Mouse (Mus musculus) hindbrain, embryonic 13.5 days (tissue): ENCODE measurements around the gene C1rl. TPM values are rescaled to one million over a fixed set of nuclear protein-coding genes. Genes with fewer than 3 reads are reported as not detected.
"Not testable (repeated sequence)": the region's sequence is repeated elsewhere in the genome, so short reads cannot be mapped to it uniquely, and the experiment has no call there.

ENCODE experiments used
- ATAC-seq: fragments of 200-750 bp; cut with Nextera tagmentation; 2 replicates; pipeline ENCODE4 v1.8.0; 2017; ENCODE audit warnings: moderate TSS enrichment; ENCODE audit not compliant: low FRiP score
- H3K27ac ChIP-seq: fragments of 300-500 bp; sonication (generic); 2 replicates; pipeline ENCODE4 v1.5.1; 2015; ENCODE audit warnings: inconsistent platforms, mild to moderate bottlenecking, moderate library complexity
- H3K27me3 ChIP-seq: fragments of 300-500 bp; sonication (generic); 2 replicates; pipeline ENCODE4 v1.6.1; 2015; ENCODE audit warnings: mild to moderate bottlenecking, inconsistent platforms
- H3K36me3 ChIP-seq: fragments of 300-500 bp; sonication (generic); 2 replicates; pipeline ENCODE4 v1.6.1; 2015; ENCODE audit warnings: mild to moderate bottlenecking, inconsistent platforms
- H3K4me1 ChIP-seq: fragments of 300-500 bp; sonication (generic); replicated peaks from 2 replicates; pipeline ENCODE4 v1.6.1; 2015; ENCODE audit warnings: inconsistent platforms
- H3K4me2 ChIP-seq: fragments of 300-500 bp; sonication (generic); 2 replicates; pipeline ENCODE4 v1.6.1; 2015; ENCODE audit warnings: inconsistent platforms, mild to moderate bottlenecking, moderate library complexity
- H3K4me3 ChIP-seq: fragments of 300-500 bp; sonication (generic); 2 replicates; pipeline ENCODE4 v1.5.1; 2015; ENCODE audit warnings: mild to moderate bottlenecking, inconsistent platforms
- H3K9ac ChIP-seq: fragments of 300-500 bp; sonication (generic); 2 replicates; pipeline ENCODE4 v1.6.1; 2015; ENCODE audit warnings: mild to moderate bottlenecking, inconsistent platforms
- H3K9me3 ChIP-seq: fragments of 300-500 bp; sonication (generic); 2 replicates; pipeline ENCODE4 v1.6.1; 2016; ENCODE audit warnings: inconsistent platforms
- WGBS: fragments of 180-500 bp; shearing (Covaris S2); methylation state at CpG from one replicate; pipeline ENCODE4 v1.1.7; 2015; 5-methylcytosine and 5-hydroxymethylcytosine counted together
- polyA plus RNA-seq: library from polyadenylated mRNA; unstranded; fragments of >200 nt; fragmentation: Nextera tagmentation; extraction: Ambion mirVana; gene quantifications from 2 replicates; pipeline ENCODE4 v1.2.1, GENCODE M21; 2015

C1rl gene
- polyA plus RNA-seq, 1 experiment from 2014 or later = 0.32 TPM

GRCm38 (mm10) chr6:124517733-124518132 lies 24.8 kb downstream of the C1rl start:
- H3K27ac ChIP-seq, ATAC-seq, H3K27me3 ChIP-seq, H3K9ac ChIP-seq, H3K4me3 ChIP-seq, H3K36me3 ChIP-seq, H3K4me2 ChIP-seq, H3K9me3 ChIP-seq, H3K4me1 ChIP-seq: not testable (repeated sequence)
- 90% methylated on average over 4 of the region's 4 CpGs for WGBS

GRCm38 (mm10) chr6:124522082-124522481 lies 29.2 kb downstream of the C1rl start:
- not testable (repeated sequence) for ATAC-seq, H3K27me3 ChIP-seq, H3K9ac ChIP-seq, H3K36me3 ChIP-seq, H3K4me2 ChIP-seq, H3K27ac ChIP-seq, H3K4me3 ChIP-seq, H3K9me3 ChIP-seq, H3K4me1 ChIP-seq
- 75% methylated on average over 7 of the region's 7 CpGs for WGBS

DNA sequence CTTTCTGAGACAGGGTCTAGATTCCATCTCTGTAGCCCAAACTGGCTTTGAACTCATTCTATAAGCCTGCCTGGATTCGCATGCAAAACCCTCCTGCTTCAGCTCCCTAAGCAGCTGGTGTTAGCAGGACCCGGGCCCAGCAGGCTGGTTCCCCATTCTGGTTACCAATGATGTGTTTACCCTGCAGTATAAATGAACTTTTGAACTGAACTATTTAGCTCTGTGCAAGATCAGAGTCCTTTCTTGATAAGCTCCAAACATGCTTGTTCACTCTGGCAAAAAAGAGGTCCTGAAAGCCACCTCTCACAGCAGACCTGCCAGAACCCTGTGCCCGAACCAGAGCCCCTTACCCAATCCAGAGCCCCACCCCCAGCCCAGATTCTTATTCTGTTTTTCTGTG lies 35.0 kb downstream of the C1rl start:
- Histone ChIP-seq H3K4me3 (no peak overlapping the region), H3K9me3 (no peaks in the 10 kb centered on the region), H3K4me2 (no peak overlapping the region), H3K27me3 (no peaks in the 10 kb centered on the region), H3K9ac (no peak overlapping the region), H3K4me1 (no peaks in the 10 kb centered on the region), H3K27ac (no peak overlapping the region), H3K36me3 (no peaks in the 10 kb centered on the region)
- 86% methylated on average over 3 of the region's 3 CpGs for WGBS
- no peak for ATAC-seq

DNA sequence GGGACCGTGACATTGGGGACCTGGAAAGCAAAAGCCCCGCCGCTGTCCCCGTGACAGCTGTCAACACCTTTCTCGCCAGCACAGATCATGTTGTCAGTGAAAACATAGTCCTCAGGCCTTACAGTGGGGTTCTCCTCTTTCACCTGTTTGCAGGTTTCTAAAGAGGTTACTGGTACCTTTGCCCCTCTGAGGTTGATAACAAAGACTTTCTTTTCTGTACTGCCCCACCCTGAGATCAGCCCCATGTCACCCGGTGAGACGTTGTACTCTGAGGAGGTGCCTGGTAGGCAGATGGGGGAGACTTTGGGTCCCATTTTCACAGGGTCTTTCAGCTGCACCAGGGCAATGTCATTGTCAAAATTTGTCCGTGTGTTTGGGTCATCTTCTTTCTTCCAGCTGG lies 38.2 kb downstream of the C1rl start:
- no peak for ATAC-seq
- no peaks in the 10 kb centered on the region for H3K27me3 ChIP-seq
- H3K27ac ChIP-seq = no peak overlapping the region
- 89% methylated on average over 8 of the region's 8 CpGs for WGBS
- H3K9ac ChIP-seq = no peak overlapping the region
- no peak overlapping the region for H3K4me3 ChIP-seq
- no peaks in the 10 kb centered on the region for H3K4me1 ChIP-seq
- H3K9me3 ChIP-seq = no peaks in the 10 kb centered on the region
- no peak overlapping the region for H3K4me2 ChIP-seq
- no peaks in the 10 kb centered on the region for H3K36me3 ChIP-seq

- WGBS = 80% methylated on average over 8 of the region's 8 CpGs
- not testable (repeated sequence) for H3K36me3 ChIP-seq, H3K27me3 ChIP-seq, H3K4me3 ChIP-seq, ATAC-seq, H3K9ac ChIP-seq, H3K4me2 ChIP-seq, H3K27ac ChIP-seq, H3K9me3 ChIP-seq, H3K4me1 ChIP-seq
These were observed 43.4 kb downstream of the C1rl start for GRCm38 (mm10) chr6:124536125-124536829.

- not testable (repeated sequence) for H3K4me1 ChIP-seq, ATAC-seq, H3K36me3 ChIP-seq, H3K27ac ChIP-seq, H3K9me3 ChIP-seq, H3K9ac ChIP-seq, H3K4me2 ChIP-seq, H3K27me3 ChIP-seq, H3K4me3 ChIP-seq
- WGBS = 88% methylated on average over 2 of the region's 2 CpGs
These were observed 48.3 kb downstream of the C1rl start for GRCm38 (mm10) chr6:124541176-124541575.

GRCm38 (mm10) chr6:124542284-124542683 lies 49.4 kb downstream of the C1rl start, which contains the start of gene C1s1:
Gene C1s1 (minus strand): TSS chr6:124542359.
- not testable (repeated sequence) for H3K4me1 ChIP-seq, ATAC-seq, H3K36me3 ChIP-seq, H3K9ac ChIP-seq, H3K27me3 ChIP-seq, H3K4me3 ChIP-seq, H3K9me3 ChIP-seq, H3K27ac ChIP-seq, H3K4me2 ChIP-seq
- 4% methylated on average over 1 of the region's 1 CpGs for WGBS

GRCm38 (mm10) chr6:124544466-124544865 lies 51.6 kb downstream of the C1rl start:
- Histone ChIP-seq H3K36me3 (no peaks in the 10 kb centered on the region), H3K27ac (no peak overlapping the region), H3K9ac (no peak overlapping the region), H3K4me2 (no peak overlapping the region), H3K4me1 (no peaks in the 10 kb centered on the region), H3K27me3 (no peaks in the 10 kb centered on the region), H3K4me3 (no peak overlapping the region), H3K9me3 (peaks cover 4% of the 10 kb centered on the region; the same call in 1 of the 2 replicates)
- 89% methylated on average over 6 of the region's 6 CpGs for WGBS
- ATAC-seq = no peak

- H3K9ac ChIP-seq = no peak overlapping the region
- H3K36me3 ChIP-seq = no peaks in the 10 kb centered on the region
- peaks cover 11% of the 10 kb centered on the region for H3K9me3 ChIP-seq
- WGBS = 78% methylated on average over 2 of the region's 2 CpGs
- H3K4me3 ChIP-seq = no peak overlapping the region
- no peak overlapping the region for H3K27ac ChIP-seq
- no peak overlapping the region for H3K4me2 ChIP-seq
- no peaks in the 10 kb centered on the region for H3K4me1 ChIP-seq
- no peak for ATAC-seq
- no peaks in the 10 kb centered on the region for H3K27me3 ChIP-seq
These were observed 52.5 kb downstream of the C1rl start for GRCm38 (mm10) chr6:124545425-124545824.

GRCm38 (mm10) chr6:124547979-124548378 lies 55.1 kb downstream of the C1rl start:
- H3K4me3 ChIP-seq, H3K9ac ChIP-seq, H3K36me3 ChIP-seq, H3K4me1 ChIP-seq, H3K27me3 ChIP-seq, ATAC-seq, H3K4me2 ChIP-seq, H3K27ac ChIP-seq: not testable (repeated sequence)
- H3K9me3 ChIP-seq = peaks cover 20% of the 10 kb centered on the region
- 98% methylated on average over 3 of the region's 3 CpGs for WGBS

GRCm38 (mm10) chr6:124549023-124549550 lies 56.2 kb downstream of the C1rl start:
- H3K4me3 ChIP-seq = no peak overlapping the region
- H3K27ac ChIP-seq = no peak overlapping the region
- H3K4me2 ChIP-seq = no peak overlapping the region
- H3K4me1 ChIP-seq = no peaks in the 10 kb centered on the region
- no peak overlapping the region for H3K9ac ChIP-seq
- ATAC-seq = no peak
- H3K27me3 ChIP-seq = no peaks in the 10 kb centered on the region
- H3K36me3 ChIP-seq = no peaks in the 10 kb centered on the region
- H3K9me3 ChIP-seq = peaks cover 20% of the 10 kb centered on the region
- WGBS = 91% methylated on average over 3 of the region's 3 CpGs

DNA sequence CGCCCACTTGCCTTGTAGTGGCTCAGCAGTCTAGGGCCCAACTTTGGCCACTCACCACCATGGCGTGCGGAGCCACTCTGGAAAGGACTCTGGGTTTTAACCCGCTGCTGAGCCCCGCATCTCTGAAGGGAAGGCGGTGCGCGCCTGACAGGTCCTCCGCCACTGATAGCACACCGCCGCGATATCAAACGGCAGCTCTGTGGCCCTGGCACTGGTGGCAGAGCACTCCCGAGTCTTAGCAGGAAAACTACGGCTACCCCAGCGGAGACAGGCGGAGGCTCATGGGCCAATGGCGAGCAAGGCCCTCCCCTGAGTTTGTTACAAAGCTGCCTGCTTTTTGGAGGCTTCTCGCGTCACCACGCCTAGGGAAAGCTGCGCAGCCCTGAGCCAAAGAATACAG lies 59.9 kb downstream of the C1rl start:
- no peak for ATAC-seq
- no peak overlapping the region for H3K9ac ChIP-seq
- H3K36me3 ChIP-seq = no peaks in the 10 kb centered on the region
- no peaks in the 10 kb centered on the region for H3K27me3 ChIP-seq
- H3K27ac ChIP-seq = no peak overlapping the region
- no peak overlapping the region for H3K4me3 ChIP-seq
- WGBS = 72% methylated on average over 22 of the region's 22 CpGs
- no peak overlapping the region for H3K4me2 ChIP-seq
- no peaks in the 10 kb centered on the region for H3K4me1 ChIP-seq
- peaks cover 20% of the 10 kb centered on the region for H3K9me3 ChIP-seq

DNA sequence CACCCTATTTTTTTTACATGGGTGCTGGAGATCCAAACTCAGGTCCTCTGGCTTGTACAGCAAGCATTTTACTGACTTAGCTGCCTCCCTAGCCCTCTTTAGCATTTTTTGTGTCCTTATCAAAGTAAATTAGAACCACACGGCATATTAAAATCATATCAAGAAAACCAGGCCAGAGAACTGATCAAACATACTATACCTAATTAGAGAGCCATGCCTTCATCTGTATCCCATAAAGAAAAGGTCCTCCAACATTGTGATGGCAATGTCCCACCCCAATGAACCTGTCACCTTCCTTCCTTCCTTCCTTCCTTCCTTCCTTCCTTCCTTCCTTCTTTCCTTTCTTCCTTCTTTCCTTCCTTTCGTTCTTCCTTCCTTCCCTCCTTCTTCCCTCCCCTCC lies 63.0 kb downstream of the C1rl start:
- 84% methylated on average over 2 of the region's 2 CpGs for WGBS
- H3K27ac ChIP-seq, H3K36me3 ChIP-seq, H3K4me3 ChIP-seq, H3K9me3 ChIP-seq, H3K9ac ChIP-seq, H3K4me1 ChIP-seq, H3K27me3 ChIP-seq, H3K4me2 ChIP-seq, ATAC-seq: not testable (repeated sequence)
